Mouse (Mus musculus) olfactory bulb, adult 2 months (tissue): ENCODE measurements around the gene Bag1. TPM values are rescaled to one million over a fixed set of nuclear protein-coding genes. Genes with fewer than 3 reads are reported as not detected.

Experiments
- H3K27ac ChIP-seq: fragments of 200-500 bp; 2 replicates; pipeline ENCODE4 v1.5.1; 2012; ENCODE audit warnings: low read depth, low read length; ENCODE audit not compliant: insufficient read depth
- H3K4me1 ChIP-seq: fragments of 200-500 bp; 2 replicates; pipeline ENCODE4 v1.6.1; 2012; ENCODE audit warnings: low read length; ENCODE audit not compliant: control insufficient read depth, insufficient read depth
- H3K4me3 ChIP-seq: fragments of 200-500 bp; 2 replicates; pipeline ENCODE4 v1.5.1; 2012; ENCODE audit warnings: mild to moderate bottlenecking, low read depth, low read length, moderate library complexity; ENCODE audit not compliant: insufficient read depth
- CTCF ChIP-seq: fragments of 200-500 bp; IDR thresholded peaks from 2 replicates; pipeline ENCODE4 v1.5.1; 2012; ENCODE audit warnings: low read depth, mild to moderate bottlenecking, low read length, moderate library complexity; ENCODE audit not compliant: insufficient read depth
- POLR2A ChIP-seq: fragments of 200-500 bp; IDR thresholded peaks from 2 replicates; pipeline ENCODE4 v1.6.1; 2012; ENCODE audit warnings: mild to moderate bottlenecking, low read depth, low read length, moderate library complexity; ENCODE audit not compliant: insufficient read depth
- WGBS: fragments of 180-500 bp; shearing (Covaris S2); methylation state at CpG from one replicate; pipeline ENCODE4 v1.1.7; 2018; 5-methylcytosine and 5-hydroxymethylcytosine counted together
- polyA plus RNA-seq: library from polyadenylated mRNA; stranded (reverse); fragments of >200 nt; gene quantifications from 2 replicates; pipeline ENCODE4 v1.2.4, GENCODE M21; 2012; ENCODE audit warnings: low replicate concordance; ENCODE audit not compliant: missing spikeins, insufficient read depth, insufficient read length

The Bag1 gene
- polyA plus RNA-seq, 1 experiment = not detected

- TF ChIP-seq POLR2A (no peak), CTCF (no peak)
- no peak overlapping the region for H3K27ac ChIP-seq
- H3K4me1 ChIP-seq = no peaks in the 10 kb centered on the region
- WGBS = 95% methylated on average over 3 of the region's 3 CpGs
- H3K4me3 ChIP-seq = no peak overlapping the region
Measured at GRCm38 (mm10) chr4:40921288-40921687, 26.8 kb downstream of the Bag1 start.

GRCm38 (mm10) chr4:40920576-40920975 is 27.5 kb downstream of the Bag1 start:
- Histone ChIP-seq H3K27ac (no peak overlapping the region), H3K4me1 (no peaks in the 10 kb centered on the region), H3K4me3 (no peak overlapping the region)
- TF ChIP-seq CTCF (no peak), POLR2A (no peak)
- 58% methylated on average over 2 of the region's 2 CpGs for WGBS

GRCm38 (mm10) chr4:40919785-40920184 is 28.3 kb downstream of the Bag1 start, which contains the start of gene Spink4:
TSS of gene Spink4 (plus strand) at chr4:40920052.
- H3K4me3 ChIP-seq = no peak within 1 kb of the TSS
- no peaks in the 10 kb centered on the region for H3K4me1 ChIP-seq
- H3K27ac ChIP-seq = no peak within 1 kb of the TSS
- no peak for TF ChIP-seq CTCF
- no peak for TF ChIP-seq POLR2A
- WGBS = 77% methylated on average over 3 of the region's 3 CpGs

GRCm38 (mm10) chr4:40916592-40917155 is 31.4 kb downstream of the Bag1 start:
- no peaks in the 10 kb centered on the region for H3K4me1 ChIP-seq
- no peak overlapping the region for H3K27ac ChIP-seq
- H3K4me3 ChIP-seq = no peak overlapping the region
- TF ChIP-seq CTCF (no peak), POLR2A (no peak)
- 93% methylated on average over 7 of the region's 7 CpGs for WGBS

GRCm38 (mm10) chr4:40915947-40916346 is 32.1 kb downstream of the Bag1 start:
- TF ChIP-seq CTCF = no peak
- TF ChIP-seq POLR2A = no peak

GRCm38 (mm10) chr4:40914287-40914867 is 33.7 kb downstream of the Bag1 start:
- Histone ChIP-seq H3K4me1 (no peaks in the 10 kb centered on the region), H3K4me3 (no peak overlapping the region), H3K27ac (no peak overlapping the region)
- TF ChIP-seq POLR2A (no peak), CTCF (no peak)

More at GRCm38 (mm10) chr4:40915947-40916346, 32.1 kb downstream of the Bag1 start:
- Histone ChIP-seq H3K4me1 (no peaks in the 10 kb centered on the region), H3K4me3 (no peak overlapping the region), H3K27ac (no peak overlapping the region)
- 75% methylated on average over 5 of the region's 5 CpGs for WGBS

- Histone ChIP-seq H3K4me1 (no peaks in the 10 kb centered on the region), H3K4me3 (no peak overlapping the region), H3K27ac (no peak overlapping the region)
- 52% methylated on average over 20 of the region's 20 CpGs for WGBS
- TF ChIP-seq CTCF = no peak
- no peak for TF ChIP-seq POLR2A
Measured at GRCm38 (mm10) chr4:40908261-40908969, 39.7 kb downstream of the Bag1 start.

GRCm38 (mm10) chr4:40906298-40906697 is 41.8 kb downstream of the Bag1 start:
- 61% methylated on average over 1 of the region's 1 CpGs for WGBS
- Histone ChIP-seq H3K27ac (no peak overlapping the region), H3K4me3 (no peak overlapping the region), H3K4me1 (no peaks in the 10 kb centered on the region)
- TF ChIP-seq POLR2A (no peak), CTCF (no peak)

GRCm38 (mm10) chr4:40900612-40901011 is 47.5 kb downstream of the Bag1 start:
- H3K4me3 ChIP-seq = no peak overlapping the region
- no peaks in the 10 kb centered on the region for H3K4me1 ChIP-seq
- 91% methylated on average over 4 of the region's 4 CpGs for WGBS
- TF ChIP-seq CTCF (no peak), POLR2A (no peak)
- H3K27ac ChIP-seq = no peak overlapping the region
